Mouse (Mus musculus): ENCODE data around the gene Podxl. TPM values are rescaled to one million over a fixed set of nuclear protein-coding genes. Genes with fewer than 3 reads are reported as not detected.

The Podxl gene
- polyA plus RNA-seq, 1 experiment from 2014 or later = 9.2 TPM

DNA sequence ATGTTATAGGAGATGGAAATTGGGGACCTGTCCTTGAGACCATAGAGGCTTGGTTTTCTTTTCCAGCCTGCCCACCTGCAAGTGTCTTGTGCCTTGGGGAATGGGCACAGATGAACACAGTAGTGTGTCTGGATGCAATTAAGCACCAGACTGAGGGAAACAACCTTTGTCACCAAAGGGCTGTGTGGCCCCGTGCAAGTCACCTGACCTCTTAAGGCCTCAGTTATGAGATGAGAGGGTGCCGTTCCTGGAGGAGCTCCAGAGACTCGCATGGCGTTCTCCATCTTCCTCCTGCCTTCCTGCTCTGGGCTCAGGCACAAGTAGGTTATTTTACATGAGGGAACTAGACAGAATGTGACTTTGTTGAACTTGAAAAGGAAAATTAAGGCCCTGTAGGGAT, 41.3 kb downstream of the Podxl start:
- Histone ChIP-seq H3K9me3 (no peaks in the 10 kb centered on the region), H3K27ac (no peak overlapping the region), H3K9ac (no peak overlapping the region), H3K4me2 (replicated peaks) (no peak overlapping the region), H3K36me3 (no peaks in the 10 kb centered on the region), H3K4me3 (no peak overlapping the region), H3K27me3 (no peaks in the 10 kb centered on the region), H3K4me1 (no peaks in the 10 kb centered on the region; the same call in 1 of the 2 replicates)
- 45% methylated on average over 4 of the region's 4 CpGs for WGBS
- ATAC-seq (ENCODE audit: insufficient number of reproducible peaks, insufficient read depth, low FRiP score, low TSS enrichment) = no peak

DNA sequence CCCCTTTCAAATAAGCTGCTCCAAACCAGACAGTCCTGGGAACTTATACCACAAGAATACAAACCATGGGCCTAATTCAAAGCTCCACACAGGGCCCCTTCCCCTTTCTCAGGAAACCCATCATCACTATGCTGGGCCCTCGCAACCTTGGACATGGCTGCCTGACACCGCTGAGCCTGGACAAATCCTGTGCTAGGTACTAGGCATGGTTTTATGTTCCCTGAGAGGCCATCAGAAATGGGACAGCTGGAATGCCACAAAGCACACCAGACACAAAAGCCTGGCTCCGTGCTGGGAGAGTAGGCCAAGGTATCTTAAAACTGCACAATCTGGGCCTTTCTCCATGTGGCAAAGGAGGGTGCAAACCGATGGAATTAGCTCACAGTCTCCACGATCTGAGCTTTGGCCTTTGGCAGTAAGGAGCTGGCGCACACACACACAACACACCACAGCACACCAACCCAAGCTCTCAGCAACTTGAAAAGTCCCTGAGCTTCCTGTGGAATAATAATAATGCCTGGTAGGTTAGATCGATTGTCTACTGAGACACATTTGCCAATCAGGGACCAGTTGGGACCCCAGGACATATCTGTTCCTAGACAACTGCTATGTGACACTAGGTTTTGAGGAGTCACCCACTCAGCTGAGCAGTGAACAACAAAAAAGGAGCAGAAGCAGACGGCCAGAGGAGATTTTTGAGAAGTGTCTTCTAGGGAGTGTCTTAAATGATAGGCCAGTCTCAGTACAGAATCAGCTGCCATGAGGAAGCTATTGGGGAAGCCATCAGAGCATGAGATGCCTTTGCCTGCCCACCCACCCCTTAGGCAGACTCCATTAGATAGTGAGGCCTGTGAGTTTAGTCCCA, 42.1 kb downstream of the Podxl start:
- 88% methylated on average over 8 of the region's 8 CpGs for WGBS
- Histone ChIP-seq H3K27me3 (no peaks in the 10 kb centered on the region), H3K4me3 (no peak overlapping the region), H3K9me3 (no peaks in the 10 kb centered on the region), H3K27ac (no peak overlapping the region), H3K36me3 (no peaks in the 10 kb centered on the region), H3K9ac (no peak overlapping the region), H3K4me1 (no peaks in the 10 kb centered on the region; the same call in 1 of the 2 replicates), H3K4me2 (replicated peaks) (no peak overlapping the region)
- no peak for ATAC-seq (ENCODE audit: insufficient number of reproducible peaks, insufficient read depth, low FRiP score, low TSS enrichment)

DNA sequence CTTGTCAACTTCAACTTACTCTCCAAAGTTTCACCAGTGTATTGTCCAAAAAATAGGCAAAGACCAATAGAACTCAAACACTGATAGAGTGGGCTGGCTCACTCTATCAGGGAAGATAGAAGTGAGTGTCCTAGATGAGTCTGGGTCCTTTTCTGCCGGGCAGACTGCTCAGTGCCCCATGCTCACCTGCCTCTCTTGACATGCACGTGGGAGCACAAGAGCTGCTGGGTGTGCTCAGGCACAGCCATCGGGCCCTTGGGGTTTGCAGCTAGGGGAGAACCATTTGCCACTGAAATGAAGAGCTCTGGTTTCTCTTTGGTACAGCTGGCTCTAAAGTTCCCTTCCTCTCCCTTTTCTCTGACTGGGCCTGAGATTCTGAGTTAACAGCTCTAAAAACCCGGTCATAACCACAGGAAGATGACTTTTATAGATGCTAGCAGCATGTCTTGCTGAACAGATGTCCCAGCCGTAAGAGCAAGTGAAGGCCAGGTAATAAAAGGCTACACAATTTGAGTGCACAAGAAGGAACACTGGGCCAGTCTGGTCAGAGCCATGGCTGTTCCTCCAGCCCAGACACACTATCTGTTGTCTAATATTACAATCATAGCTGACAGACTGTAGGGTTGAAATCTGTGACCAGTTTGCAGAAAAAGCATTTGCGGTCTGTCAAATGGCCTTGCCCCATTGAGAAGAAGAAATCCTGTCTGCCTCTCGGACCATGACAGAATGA, 43.1 kb downstream of the Podxl start:
- Histone ChIP-seq H3K27me3 (no peaks in the 10 kb centered on the region), H3K9ac (no peak overlapping the region), H3K4me3 (no peak overlapping the region), H3K9me3 (no peaks in the 10 kb centered on the region), H3K4me2 (replicated peaks) (no peak overlapping the region), H3K4me1 (no peaks in the 10 kb centered on the region; the same call in 1 of the 2 replicates), H3K36me3 (no peaks in the 10 kb centered on the region), H3K27ac (no peak overlapping the region)
- WGBS = 82% methylated on average over 7 of the region's 7 CpGs
- ATAC-seq (ENCODE audit: insufficient number of reproducible peaks, insufficient read depth, low FRiP score, low TSS enrichment) = no peak

DNA sequence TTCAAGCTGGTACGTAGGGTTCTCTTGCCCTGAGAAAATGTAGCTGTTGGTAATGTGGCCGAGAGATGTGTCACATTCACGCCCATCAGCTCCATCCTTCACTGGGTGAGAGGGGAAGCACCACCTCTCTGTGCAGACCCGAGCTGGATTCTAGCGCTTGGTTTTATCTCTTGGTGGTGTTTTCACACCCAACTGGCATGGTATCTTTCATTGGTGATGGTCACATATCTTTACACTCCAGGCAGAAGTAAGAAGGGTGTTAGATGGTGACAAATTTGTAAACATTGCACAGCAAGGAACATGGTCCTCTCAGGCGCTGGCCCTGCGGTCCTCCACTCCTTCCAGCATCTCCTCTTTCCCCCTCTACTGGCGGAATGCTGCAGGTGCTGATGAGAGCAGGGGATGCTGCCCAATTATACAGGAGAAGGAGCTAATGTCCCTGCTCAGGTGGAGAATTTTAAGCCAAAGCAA, 44.7 kb downstream of the Podxl start:
- no peak overlapping the region for H3K4me2 ChIP-seq (replicated peaks)
- H3K36me3 ChIP-seq = no peaks in the 10 kb centered on the region; the same call in 1 of the 2 replicates
- no peak overlapping the region for H3K4me3 ChIP-seq
- H3K9me3 ChIP-seq = no peaks in the 10 kb centered on the region
- H3K27ac ChIP-seq = no peak overlapping the region
- no peaks in the 10 kb centered on the region; the same call in 1 of the 2 replicates for H3K4me1 ChIP-seq
- ATAC-seq (ENCODE audit: insufficient number of reproducible peaks, insufficient read depth, low FRiP score, low TSS enrichment) = no peak
- H3K9ac ChIP-seq = no peak overlapping the region
- WGBS = 68% methylated on average over 8 of the region's 8 CpGs
- H3K27me3 ChIP-seq = no peaks in the 10 kb centered on the region

DNA sequence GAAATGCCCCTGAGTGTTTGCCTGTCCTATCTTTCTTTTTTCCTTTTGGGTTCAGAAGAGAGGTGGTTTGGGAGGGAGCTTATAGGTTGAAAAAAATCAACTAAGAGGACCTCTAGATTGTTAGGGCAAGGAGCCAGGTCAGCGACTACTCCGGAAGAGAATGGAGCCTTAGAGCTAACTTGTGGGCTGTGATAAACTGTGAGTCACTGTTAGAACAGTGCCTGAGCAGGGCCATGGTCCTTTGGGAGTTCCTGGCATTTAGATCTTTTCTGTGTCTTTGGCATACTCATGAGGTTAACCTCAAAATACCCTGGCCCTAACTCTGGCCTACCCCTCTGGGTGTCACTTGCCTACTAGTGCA, 45.5 kb downstream of the Podxl start:
- WGBS = 89% methylated on average over 2 of the region's 2 CpGs
- Histone ChIP-seq H3K4me1 (no peaks in the 10 kb centered on the region; the same call in 1 of the 2 replicates), H3K36me3 (peaks cover 1% of the 10 kb centered on the region; the same call in 1 of the 2 replicates), H3K4me2 (replicated peaks) (no peak overlapping the region), H3K27ac (no peak overlapping the region), H3K9me3 (no peaks in the 10 kb centered on the region), H3K4me3 (no peak overlapping the region), H3K27me3 (no peaks in the 10 kb centered on the region), H3K9ac (no peak overlapping the region)
- ATAC-seq (ENCODE audit: insufficient number of reproducible peaks, insufficient read depth, low FRiP score, low TSS enrichment) = no peak

DNA sequence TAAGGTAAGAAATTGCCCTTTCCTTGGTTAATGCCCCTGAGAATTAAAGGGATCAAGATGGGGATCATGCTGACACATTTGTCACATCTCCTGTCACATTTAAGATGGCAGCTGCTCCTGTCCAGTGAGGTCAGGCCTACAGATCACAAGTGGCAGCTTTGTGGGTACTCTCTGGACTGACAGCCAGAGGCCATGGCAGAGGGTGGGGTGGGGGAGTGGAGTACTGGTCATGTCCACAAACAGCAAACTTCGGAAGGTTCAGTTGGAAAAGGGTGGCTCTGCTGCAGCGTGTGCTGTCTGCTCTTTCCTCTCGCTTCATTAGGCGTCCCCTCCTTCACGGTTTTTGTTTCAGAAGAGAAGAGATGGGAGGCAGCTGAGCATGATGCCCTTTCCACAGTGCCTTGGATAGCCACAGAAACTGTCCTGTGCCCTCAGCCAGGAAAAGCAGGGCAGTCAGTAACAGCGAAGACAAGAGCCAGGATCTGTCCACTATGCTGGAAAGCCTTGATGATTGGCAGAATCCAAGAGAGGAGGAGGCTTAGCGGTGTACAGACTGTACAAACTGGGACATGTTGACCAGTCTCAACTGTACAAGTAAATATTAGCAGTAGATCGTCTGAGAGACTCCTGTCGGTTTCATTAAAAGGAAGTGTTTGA, 46.0 kb downstream of the Podxl start:
- Histone ChIP-seq H3K9ac (no peak overlapping the region), H3K9me3 (no peaks in the 10 kb centered on the region), H3K4me1 (no peaks in the 10 kb centered on the region; the same call in 1 of the 2 replicates), H3K4me3 (no peak overlapping the region), H3K27ac (no peak overlapping the region), H3K4me2 (replicated peaks) (no peak overlapping the region), H3K27me3 (no peaks in the 10 kb centered on the region), H3K36me3 (peaks cover 6% of the 10 kb centered on the region; the same call in 1 of the 2 replicates)
- WGBS = 82% methylated on average over 9 of the region's 9 CpGs
- no peak for ATAC-seq (ENCODE audit: insufficient number of reproducible peaks, insufficient read depth, low FRiP score, low TSS enrichment)

DNA sequence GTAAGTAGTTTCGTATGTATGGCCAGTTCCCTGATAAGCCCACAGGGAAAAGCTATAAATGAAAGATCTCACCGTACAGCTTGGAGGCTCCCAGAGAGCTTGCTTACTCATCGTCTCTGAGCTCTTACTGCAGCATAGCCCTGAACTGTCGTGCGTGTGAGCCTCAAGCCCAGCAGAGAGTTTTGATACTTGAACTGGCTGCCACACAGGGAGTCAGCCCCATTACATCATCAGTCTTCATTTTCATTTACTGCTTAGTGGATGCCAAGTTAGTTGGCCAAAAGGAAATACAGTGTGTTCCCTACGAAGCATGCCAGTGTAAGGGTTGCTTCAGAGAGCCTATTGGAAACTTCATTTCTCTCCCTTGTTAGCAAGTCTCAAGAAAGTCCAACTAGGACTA, 50.1 kb downstream of the Podxl start:
- H3K4me2 ChIP-seq (replicated peaks) = no peak overlapping the region
- no peak overlapping the region for H3K27ac ChIP-seq
- no peak overlapping the region for H3K9ac ChIP-seq
- H3K36me3 ChIP-seq = peaks cover 6% of the 10 kb centered on the region
- ATAC-seq (ENCODE audit: insufficient number of reproducible peaks, insufficient read depth, low FRiP score, low TSS enrichment) = no peak
- H3K4me1 ChIP-seq = no peaks in the 10 kb centered on the region
- H3K4me3 ChIP-seq = no peak overlapping the region
- no peaks in the 10 kb centered on the region for H3K9me3 ChIP-seq
- no peaks in the 10 kb centered on the region for H3K27me3 ChIP-seq
- WGBS = 80% methylated on average over 6 of the region's 6 CpGs

DNA sequence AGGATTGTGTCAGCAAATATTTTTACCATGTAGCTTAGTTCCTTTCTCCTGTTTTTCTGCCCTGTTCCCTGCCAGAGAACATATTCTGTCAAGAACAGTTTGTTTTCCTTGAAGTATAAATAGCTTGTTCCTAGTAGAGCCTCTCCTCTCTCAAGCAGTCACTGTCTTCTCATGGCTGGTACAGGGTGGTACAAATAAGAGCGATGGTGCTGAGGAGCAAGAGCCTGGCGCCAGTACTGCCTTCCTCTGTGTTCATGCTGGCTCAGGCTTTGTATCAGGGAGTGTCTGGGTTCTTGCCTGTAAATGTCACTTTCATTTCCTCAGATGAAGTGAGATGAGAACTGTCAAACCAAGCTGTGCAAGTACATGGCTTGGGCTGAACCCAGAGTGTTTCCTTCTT, 61.2 kb downstream of the Podxl start:
- Histone ChIP-seq H3K9me3 (no peaks in the 10 kb centered on the region), H3K9ac (no peak overlapping the region), H3K4me2 (replicated peaks) (no peak overlapping the region), H3K27me3 (no peaks in the 10 kb centered on the region), H3K4me1 (no peaks in the 10 kb centered on the region), H3K27ac (no peak overlapping the region), H3K4me3 (no peak overlapping the region), H3K36me3 (peaks cover 15% of the 10 kb centered on the region)
- 97% methylated on average over 2 of the region's 2 CpGs for WGBS
- ATAC-seq (ENCODE audit: insufficient number of reproducible peaks, insufficient read depth, low FRiP score, low TSS enrichment) = no peak

DNA sequence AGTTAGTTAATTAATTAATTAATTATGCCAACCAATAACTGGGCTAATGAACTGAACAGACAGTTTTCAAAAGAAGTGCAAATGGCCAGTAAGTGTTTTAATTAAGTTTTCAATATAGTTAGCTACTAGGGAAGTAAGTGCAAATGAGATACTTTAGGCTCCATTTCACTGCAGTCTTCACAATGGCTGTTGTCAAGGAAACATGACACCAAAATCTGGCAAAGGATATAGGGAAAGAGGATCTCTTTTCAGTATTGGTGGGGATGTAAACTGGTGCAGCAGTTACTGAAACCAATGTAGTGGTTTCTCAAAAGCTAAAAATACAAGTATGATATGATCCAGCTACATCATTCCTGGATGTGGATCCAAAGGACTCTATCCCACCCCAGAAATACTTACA, 63.1 kb downstream of the Podxl start:
- H3K4me2 ChIP-seq (replicated peaks) = no peak overlapping the region
- no peak overlapping the region for H3K27ac ChIP-seq
- H3K4me3 ChIP-seq = no peak overlapping the region
- H3K4me1 ChIP-seq = no peaks in the 10 kb centered on the region
- ATAC-seq (ENCODE audit: insufficient number of reproducible peaks, insufficient read depth, low FRiP score, low TSS enrichment) = no peak
- H3K9me3 ChIP-seq = no peaks in the 10 kb centered on the region
- peaks cover 26% of the 10 kb centered on the region for H3K36me3 ChIP-seq
- no peak overlapping the region for H3K9ac ChIP-seq
- H3K27me3 ChIP-seq = no peaks in the 10 kb centered on the region

DNA sequence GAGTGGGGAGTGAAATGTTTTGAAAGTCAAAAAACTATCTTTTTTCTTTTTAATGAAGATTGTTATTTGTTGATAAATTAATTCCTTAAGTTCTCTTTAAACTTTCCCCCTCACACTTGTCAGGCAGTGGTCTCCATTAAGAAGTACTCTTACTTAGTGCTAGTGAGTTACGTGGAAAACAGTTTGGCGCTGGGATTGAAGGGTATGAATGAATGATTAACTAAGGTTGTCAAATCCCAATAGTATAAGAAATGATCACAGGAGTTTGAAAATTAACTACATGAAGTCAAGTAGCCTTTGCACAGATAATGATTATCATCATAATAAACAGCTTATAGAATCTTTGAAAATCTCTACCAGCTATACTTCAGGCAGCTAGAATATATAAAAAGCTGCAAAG, 63.5 kb downstream of the Podxl start:
- H3K4me1 ChIP-seq = no peaks in the 10 kb centered on the region
- no peak overlapping the region for H3K9ac ChIP-seq
- no peaks in the 10 kb centered on the region for H3K9me3 ChIP-seq
- no peak overlapping the region for H3K4me2 ChIP-seq (replicated peaks)
- no peaks in the 10 kb centered on the region for H3K27me3 ChIP-seq
- peaks cover 29% of the 10 kb centered on the region for H3K36me3 ChIP-seq
- ATAC-seq (ENCODE audit: insufficient number of reproducible peaks, insufficient read depth, low FRiP score, low TSS enrichment) = no peak
- H3K4me3 ChIP-seq = no peak overlapping the region
- H3K27ac ChIP-seq = no peak overlapping the region
- 95% methylated on average over 2 of the region's 2 CpGs for WGBS

DNA sequence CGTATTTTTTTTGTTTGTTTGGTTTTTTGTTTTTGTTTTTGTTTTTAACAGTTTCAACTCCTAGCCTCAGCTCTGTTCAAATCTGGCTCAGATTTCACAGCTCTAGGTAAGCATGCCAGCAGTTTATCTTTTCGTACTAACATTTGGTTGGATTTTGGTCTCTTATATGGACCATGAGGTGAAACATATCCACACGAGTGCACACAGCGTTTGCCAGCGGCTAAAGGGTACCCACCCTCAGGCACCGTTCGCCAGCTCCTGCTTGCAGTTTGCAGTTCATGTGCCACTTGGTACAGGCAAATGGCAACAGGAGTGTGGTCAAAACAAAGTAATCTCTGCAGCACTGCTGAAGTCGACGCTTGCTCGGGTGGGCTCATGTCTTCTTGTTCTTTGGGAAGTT, 63.9 kb downstream of the Podxl start:
- Histone ChIP-seq H3K36me3 (peaks cover 30% of the 10 kb centered on the region), H3K9me3 (no peaks in the 10 kb centered on the region), H3K4me1 (no peaks in the 10 kb centered on the region), H3K4me2 (replicated peaks) (no peak overlapping the region), H3K9ac (no peak overlapping the region), H3K27ac (no peak overlapping the region), H3K27me3 (no peaks in the 10 kb centered on the region), H3K4me3 (no peak overlapping the region)
- no peak for ATAC-seq (ENCODE audit: insufficient number of reproducible peaks, insufficient read depth, low FRiP score, low TSS enrichment)
- WGBS = 88% methylated on average over 10 of the region's 10 CpGs
